Mouse (Mus musculus) v-Abl transformed pro-B cells (cell line): ENCODE results near the gene Kifc5b.

Experiments
- in situ Hi-C, 2 experiments: fragments of 400-800 bp; cut with MboI; formaldehyde crosslinking; loops; one replicate each; pipeline ENCODE4 v1.15.1; 2025; ENCODE audit not compliant: unreplicated experiment in 2 of 2

The Kifc5b gene

DNA sequence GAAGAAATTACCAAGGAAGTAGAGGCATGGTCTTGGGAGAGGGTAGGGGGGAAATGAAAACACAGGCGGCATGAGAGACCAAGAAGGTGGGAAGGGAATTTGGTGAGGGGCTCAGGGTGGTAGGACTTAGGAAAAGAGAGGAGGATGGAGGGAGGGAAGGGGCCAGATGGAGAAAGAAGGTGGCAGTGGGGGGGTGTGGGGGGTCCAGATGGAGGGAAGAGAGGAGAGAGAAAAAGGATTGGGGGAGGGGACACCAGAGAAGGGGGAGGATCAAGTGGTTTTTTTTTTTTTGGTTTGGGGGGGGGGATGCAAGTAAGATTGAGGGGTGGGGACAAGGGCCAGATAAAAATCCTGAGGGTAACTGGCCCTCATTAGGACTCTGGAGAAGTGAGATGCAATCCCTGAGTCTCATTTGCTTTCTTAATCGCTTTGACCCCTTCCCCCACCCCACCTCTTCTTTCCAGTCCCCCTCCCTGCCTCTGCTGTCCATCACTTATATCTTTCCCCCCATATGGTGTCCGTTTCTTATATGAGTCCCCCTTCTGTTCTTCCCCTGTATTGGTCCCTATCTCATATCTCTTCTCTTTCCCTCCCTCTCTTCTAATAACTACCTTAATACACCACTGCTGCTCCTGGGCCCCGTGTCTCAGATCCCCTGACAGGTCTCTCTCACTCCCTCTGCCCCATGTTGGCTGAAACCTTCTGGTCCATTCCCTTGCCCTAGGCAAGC, 25.1 kb downstream of the Kifc5b start:
- in situ Hi-C loops, result loop anchor here in 1 of 2 experiments (5.0 kb wide), 1 partner anchor 40 kb away; no protein-coding TSS in a partner anchor

DNA sequence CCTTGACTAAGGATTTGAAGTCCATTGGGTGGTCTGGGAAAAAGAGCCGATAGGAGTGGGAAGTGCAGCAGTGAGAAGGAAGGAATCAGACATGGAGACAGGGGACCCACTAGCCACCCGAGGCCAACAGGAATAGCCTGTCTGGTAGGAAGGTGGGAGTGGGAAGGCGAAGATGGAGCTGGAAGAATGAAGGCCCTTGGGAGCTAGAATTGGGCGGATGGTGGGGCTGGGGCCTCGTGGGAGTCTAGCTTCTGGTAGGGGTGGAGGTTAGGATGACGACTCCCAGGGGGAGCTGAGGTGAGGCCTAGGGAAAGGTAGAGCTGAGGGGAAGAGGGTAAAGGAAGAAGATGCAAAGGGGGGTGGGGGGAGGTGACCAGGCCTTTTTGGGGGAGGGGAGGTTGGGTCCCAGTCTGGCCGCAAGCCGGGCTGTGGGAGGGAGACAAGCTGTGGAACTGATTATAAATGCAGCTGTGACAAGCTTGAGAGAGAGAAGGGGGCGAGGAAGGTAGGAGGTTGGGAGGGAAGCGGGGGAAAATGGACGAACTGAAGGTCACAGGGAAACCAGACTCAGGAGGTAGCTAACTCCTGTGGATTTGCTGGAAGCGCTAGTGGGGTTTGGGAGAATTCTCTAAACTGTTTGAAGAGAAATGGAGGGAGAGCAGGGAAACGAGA, 29.1 kb downstream of the Kifc5b start:
- in situ Hi-C loops, result no loop called here

DNA sequence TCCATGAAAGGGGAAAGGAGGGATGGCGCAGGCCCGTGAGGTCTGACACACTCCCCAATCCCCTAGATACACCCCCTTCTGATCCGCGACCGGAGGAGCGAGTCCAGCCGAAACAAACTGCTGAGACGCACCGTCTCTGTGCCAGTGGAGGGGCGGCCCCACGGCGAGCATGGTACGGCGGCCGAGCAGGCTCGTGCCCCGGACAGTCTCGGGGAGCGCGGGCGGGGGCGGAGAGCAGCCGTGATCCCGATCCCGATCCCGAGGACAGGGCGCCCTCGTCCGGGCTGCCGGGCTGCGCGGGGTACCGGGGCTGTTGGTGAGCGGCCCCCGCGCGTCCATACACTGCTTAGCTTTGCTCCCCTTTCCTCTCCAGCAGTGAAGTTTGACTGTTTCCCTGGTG, 29.7 kb downstream of the Kifc5b start:
- in situ Hi-C loops, result no loop called here

DNA sequence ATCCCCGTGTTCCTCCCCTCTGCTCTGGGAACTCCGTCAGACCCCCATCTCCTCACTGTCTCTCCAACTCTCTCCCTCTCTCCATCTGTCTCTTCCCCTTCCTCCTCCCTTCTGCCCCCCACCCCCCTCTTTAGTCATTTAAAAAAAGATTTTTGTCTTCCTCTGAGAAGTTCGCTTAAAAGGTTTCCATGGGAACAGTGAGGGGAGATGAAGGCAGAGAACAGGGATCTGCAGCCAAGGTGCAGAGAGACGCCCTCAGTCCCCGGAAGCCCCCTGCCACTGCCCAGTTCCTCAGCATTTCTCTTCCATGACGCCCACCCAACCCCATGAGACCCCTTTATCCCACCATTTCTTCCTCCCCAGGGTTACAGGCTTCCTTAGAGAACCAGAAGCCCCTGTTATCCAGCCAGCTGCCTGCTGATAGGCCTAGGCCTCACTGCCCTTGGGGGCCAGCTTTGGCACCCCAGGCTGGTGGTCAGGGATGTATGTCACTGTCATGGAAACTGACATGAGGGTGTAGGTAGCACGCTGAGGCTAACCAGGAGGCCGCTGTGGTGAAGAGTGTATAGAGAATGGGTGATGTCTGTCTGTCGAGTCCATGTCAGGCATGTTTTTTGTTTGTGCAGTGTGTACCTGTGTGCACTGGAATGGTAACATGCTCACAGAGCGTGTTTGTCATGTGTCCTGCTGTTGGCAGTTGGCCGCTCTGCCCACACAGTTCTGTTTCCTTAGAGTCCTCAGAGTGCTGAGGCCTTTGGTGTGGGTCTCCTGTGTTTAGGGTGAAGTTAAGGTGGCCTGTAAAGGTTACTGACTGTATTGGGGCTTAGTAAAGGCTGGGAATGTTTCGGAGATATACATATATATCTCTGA, 30.6 kb downstream of the Kifc5b start:
- in situ Hi-C loops, result no loop called here

DNA sequence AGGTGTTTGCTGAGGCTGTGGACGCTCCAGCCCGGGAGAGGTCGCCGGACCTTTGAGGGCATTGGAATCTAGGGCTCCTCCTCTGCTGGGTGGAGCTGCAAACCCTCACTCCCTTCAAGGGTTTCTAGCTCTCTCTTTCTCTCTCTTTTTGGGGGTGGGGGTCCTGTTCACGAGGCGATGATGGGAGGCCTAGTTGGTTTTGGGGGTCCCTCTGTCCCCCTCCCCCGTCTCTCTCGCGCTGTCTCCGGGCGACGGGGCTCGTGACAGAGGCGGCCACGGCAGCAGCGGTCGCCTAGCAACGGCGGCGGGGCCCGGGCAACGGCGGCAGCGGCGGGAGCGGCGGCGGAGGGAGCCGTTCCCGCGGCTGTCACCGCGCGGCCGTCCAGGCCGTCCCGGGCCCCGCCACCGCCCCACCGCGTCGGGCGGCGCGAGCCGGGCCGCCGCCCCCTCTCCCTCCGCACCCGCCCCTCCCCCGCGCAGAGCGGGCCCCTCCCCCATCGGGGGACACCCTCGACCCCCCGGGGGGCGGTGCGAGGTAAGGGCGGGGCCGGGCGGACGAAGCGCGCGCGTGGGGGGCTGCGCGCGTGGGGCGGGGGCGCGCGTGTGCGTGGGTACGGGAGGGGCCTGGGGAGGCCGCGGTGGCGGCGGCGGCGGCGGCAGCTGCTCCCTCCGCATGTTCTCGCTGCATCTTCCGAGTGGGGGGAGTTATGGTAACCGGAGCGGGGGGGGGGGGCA, 31.6 kb downstream of the Kifc5b start:
- in situ Hi-C loops, result no loop called here

DNA sequence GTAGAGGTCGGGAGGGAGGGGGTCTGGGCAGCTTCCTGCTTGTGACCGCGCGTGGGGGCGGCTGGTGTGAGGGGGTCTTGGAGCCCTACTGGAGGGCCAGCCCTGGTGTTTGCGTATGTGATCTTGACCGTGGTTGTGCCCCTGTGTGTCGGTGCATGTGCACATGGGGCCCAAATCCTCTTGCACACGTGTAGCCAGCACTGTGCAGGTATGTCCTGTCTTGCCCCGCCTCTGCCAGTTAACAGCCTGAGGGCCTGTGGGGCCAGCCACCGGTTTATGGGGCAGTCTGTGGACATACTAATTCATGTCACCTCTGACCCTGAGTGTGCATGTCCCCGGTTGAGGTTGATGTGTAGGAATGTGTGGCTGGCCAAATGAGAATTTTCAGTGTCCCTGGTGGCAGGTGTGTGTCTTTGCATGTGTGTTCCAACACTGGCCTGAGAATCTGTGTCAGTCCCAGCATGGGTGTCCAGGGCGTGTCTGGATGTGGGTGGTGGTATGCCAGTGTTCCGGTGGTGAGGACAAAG, 32.2 kb downstream of the Kifc5b start:
- in situ Hi-C loops, result no loop called here

DNA sequence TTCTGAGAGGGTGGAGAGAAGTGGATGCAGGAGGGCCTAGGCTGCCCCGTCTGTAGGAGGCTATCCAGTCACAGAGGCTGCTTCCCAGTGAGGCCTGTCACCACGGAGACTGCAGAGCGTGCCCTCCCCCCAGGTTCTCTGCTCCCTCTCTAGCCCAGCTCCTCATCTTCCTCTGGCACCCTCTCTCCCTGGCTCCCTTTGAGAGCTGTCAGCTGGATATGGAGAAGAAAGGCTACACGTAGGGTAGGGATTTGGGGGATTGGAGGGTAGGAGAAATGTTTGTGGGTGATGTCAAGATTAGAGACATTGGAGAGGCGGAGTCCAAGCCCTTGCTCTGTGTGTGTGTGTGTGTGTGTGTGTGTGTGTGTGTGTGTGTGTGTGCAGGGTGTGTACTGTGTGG, 33.0 kb downstream of the Kifc5b start:
- in situ Hi-C loops, result no loop called here

DNA sequence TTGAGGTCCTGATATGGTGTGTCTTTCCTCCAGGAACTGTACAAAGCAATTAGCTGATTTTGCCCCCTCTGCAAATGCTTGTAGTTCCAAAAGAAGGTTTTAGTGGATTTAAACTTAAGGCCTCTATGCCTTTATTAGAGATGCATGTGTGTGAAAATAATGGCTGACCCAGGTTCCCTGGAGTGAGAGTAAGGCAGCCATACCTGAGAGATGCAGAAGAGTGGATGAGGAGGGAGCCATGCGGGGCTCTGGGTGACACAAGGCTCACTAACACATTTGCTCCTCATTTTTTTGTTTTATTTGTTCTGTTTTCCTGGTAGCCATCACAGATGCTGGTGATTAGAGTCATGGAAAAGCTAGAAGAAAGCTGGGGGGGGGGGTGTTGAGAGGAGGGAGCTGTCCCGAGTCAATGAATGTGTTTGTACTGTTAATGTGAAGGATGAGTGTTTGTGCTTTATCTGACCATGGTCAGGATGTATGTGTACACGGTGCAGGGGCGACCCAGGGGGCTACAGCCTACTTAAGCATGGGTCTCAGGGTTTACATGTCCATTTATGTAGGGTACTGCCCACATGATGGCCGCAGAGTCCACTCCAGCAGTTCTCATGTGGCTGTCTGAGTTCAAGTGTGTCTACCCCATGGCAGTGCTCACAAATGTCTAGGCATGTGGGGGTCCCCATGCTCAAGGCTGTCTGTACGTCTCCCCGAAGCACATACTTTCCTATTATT, 33.8 kb downstream of the Kifc5b start:
- in situ Hi-C loops, result no loop called here

DNA sequence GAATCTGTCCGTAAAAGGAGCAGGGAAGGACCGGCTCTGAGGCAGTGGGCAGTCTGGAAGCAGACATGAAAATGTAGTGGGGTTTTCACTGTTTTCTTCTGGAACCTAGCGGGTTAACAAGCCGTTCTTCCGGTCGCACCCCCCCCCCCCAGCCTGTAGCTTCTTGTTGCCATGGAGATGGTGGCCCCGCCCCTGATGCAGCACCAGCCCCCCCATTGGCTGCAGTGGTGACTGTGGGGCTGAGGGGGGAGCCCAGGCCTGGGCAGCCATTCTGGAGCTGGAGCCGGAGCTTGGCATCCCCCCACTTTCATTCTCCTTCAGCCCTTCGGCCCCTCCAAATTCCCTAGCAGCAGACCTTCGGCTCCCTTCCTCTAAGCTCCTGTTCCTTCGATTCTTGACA, 34.5 kb downstream of the Kifc5b start:
- in situ Hi-C loops, result no loop called here

DNA sequence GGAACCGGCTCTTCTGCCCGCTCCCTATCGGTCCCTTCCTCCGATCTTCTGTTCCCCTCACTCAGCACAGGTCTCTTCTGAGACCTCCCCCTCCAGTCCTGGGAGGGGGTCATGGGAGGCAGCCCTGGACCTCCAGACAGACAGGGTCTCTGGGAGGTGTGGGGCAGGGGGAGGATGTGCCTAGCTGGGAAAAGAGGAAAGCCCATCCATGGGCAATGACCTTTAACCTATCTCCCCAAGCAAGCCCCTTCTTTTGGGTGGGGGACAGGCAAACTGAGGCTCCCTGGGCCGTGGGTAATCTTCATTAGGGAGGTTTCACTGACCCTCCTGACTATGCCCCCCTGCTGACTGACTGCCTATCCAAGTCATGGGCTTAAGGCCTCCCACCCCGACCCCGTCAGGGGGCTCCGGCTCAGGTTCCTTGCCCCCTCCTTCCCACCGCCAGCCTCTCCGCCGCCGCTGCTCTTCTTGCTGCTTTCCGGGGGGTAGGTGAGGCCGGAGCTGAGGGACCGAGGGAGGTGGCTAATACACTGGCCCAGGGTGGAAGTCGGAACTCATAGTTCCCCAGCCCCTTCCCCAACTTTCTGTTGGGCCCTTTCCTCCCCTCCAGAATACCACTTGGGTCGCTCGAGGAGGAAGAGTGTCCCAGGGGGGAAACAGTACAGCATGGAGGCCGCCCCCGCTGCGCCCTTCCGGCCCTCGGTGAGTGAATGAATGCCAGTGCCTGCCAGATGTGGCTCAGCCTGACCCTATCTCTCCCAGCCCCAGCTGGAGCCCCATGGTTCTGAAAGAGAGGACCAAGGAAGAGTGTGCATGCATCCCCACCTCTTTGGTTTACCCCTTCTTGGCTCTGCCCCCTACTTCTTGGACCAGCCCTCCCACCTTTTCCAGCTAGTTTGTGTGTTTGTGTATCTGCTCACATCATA, 35.3 kb downstream of the Kifc5b start:
- in situ Hi-C loops, result no loop called here

DNA sequence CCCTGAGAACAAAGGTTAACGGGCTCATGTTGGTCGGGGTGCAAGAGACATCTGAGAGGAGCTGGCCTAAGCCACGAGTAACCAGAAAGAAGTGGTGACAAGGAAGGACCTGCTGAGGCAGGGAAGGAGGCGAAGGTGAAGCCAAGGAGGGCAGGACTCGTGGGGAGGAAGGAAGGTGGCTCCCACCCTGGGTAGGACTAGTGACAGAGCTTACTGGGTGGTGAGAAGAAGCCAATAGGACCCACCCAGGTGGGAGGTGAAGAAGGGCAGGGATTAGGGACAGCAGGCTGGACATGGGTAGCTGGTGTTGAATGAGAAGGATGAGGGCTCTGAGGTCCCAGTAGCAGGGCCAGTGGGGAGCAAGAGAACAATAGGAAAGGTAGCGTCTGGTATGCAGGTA, 36.3 kb downstream of the Kifc5b start:
- in situ Hi-C loops, result no loop called here

DNA sequence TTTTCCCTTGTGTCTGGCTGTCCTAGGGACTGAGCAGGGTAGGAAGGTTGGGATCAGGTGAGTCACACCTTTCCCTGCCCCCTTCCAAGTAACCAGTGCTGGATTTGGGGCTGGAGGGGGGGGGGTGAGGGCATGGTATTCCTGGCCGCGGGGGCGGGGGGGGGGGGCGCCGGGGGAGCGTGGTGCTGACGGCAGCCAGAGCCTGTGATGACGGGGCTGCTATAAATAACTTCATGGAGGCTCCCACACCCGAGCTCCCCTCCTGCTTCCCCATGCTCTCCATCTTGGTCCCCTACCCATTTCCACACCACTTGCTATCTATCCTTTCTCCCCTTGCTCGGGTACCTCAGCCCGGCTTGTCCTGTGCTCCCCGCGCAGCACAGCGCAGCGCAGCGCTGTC, 36.8 kb downstream of the Kifc5b start:
- in situ Hi-C loops, result no loop called here

DNA sequence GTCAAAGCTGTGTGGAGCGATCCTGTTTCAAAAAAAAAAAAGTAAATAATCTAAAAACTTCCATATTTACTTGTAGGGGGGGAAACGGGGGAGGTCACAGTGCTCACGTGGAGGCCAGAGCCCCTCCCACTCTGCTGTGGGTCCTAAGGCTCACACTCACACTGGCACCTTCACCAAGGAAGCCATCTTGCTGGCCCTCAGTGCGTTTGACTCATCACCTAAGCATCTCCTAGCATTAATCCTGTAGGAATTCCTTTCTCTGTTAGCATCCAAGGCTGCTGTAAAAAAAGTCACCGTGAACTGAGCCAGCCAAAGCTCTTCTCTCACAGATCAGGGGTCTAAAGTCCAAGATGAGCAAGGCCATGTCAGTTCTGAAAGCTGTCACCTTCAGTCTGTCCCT, 39.4 kb downstream of the Kifc5b start:
- in situ Hi-C loops, result no loop called here

DNA sequence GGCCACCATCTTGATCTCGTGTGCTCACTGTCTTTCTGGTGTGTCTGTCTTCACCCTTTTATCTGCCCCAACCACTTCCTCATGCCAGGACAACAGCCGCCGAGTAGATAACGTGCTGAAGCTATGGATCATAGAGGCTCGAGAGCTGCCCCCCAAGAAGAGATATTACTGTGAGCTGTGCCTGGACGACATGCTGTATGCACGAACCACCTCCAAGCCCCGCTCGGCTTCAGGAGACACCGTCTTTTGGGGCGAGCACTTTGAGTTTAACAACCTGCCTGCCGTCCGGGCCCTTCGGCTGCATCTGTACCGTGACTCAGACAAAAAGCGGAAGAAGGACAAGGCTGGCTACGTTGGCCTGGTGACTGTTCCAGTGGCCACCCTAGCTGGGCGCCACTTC, 40.0 kb downstream of the Kifc5b start:
- in situ Hi-C loops, result no loop called here

DNA sequence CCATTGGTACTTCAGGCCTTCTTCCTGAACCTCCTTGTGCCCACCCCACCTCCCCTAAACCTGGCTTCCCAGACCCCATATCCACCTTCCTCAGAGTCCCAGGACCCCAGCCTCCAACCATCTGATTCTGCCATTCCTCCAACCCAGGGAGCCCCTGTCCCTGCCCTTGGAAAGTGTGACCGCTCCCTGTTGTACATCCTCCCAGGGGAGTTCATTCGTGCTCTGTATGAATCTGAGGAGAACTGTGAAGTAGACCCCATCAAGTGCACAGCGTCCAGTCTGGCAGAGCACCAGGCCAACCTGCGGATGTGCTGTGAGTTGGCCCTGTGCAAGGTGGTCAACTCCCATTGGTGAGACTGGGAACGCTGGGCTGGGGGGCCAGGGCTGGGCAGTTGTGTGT, 41.0 kb downstream of the Kifc5b start:
- in situ Hi-C loops, result no loop called here

DNA sequence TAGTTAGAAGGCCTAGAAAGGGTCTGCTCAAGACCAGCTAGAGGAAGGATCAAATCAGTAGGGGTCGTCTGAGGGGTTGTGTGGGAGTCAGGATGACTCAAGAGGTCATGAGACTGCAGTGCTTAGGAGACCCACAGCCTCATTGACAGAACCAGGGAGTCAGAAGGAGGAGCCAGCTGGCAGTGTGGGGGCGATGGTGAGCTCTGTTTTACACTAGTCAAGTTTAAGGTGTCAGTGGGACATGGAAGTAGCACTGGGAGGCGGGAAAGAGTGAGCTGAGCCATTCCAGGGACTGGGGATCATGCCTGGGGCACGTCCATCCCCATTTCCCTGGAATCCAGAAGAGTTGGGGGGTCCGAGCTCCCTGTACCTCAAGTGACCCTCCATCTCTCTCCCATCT, 42.0 kb downstream of the Kifc5b start:
- in situ Hi-C loops, result no loop called here

DNA sequence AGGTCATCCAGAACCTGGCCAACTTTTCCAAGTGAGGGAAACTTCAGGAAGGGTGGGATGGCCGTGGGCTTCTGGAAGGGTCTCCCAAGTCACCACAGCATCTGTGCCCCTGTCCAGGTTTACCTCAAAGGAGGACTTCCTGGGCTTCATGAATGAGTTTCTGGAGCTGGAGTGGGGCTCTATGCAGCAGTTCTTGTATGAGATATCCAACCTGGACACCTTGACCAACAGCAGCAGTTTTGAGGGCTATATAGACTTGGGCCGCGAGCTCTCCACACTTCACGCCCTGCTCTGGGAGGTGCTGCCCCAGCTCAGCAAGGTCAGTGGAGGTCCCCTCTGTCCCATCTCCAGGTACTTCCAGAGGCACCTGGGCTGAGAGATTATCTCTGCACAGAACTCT, 42.9 kb downstream of the Kifc5b start:
- in situ Hi-C loops, result no loop called here

DNA sequence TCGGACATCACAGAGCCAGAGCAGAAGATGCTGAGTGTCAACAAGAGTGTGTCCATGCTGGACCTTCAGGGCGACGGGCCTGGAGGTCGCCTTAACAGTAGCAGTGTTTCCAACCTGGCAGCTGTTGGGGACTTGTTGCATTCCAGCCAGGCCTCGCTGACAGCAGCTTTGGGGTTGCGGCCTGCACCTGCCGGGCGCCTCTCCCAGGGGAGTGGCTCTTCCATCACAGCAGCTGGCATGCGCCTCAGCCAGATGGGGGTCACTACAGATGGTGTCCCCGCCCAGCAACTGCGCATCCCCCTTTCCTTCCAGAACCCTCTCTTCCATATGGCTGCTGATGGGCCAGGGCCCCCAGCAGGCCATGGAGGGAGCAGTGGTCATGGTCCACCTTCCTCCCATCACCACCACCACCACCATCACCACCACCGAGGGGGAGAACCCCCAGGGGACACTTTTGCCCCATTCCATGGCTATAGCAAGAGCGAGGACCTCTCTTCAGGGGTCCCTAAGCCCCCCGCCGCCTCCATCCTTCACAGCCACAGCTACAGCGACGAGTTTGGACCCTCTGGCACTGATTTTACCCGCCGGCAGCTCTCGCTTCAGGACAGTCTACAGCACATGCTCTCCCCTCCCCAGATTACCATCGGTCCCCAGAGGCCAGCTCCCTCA, 44.8 kb downstream of the Kifc5b start:
- in situ Hi-C loops, result no loop called here
